Mouse (Mus musculus): ENCODE measurements around the gene Marveld3.

GRCm38 (mm10) chr8:109947447-109948284 lies 14.3 kb downstream of the Marveld3 start:
- TF ChIP-seq POLR2A (IDR thresholded peaks at IDR 0.05; ENCODE audit: borderline replicate concordance, control insufficient read depth, low read depth, low read length) (no peak), CTCF (IDR thresholded peaks at IDR 0.05; ENCODE audit: control insufficient read depth, insufficient read depth, low read length) (peak; percentile 56; the same call in 1 of the 2 replicates)
